Mouse (Mus musculus): Measurements from ENCODE around the gene Olfr1377. TPM values are rescaled to one million over a fixed set of nuclear protein-coding genes. Genes with fewer than 3 reads are reported as not detected.

The Olfr1377 gene
- total RNA-seq, 2 experiments from 2014 or later: not detected

Other genes with a start within 250 kb of the Olfr1377 start
- 10 to 100 TPM; 20.5 to 25.4 TPM for gene Zfp354c, start 154.2 kb upstream of the Olfr1377 start, total RNA-seq (2021)
- under 1 TPM; 0.91 to 0.96 TPM for gene Zfp879, start 140.4 kb upstream of the Olfr1377 start, total RNA-seq (2021)
- gene Grm6, start 131.3 kb upstream of the Olfr1377 start, total RNA-seq (2021): not detected
- 1 to 10 TPM; 2.5 to 3.0 TPM for gene Zfp454, start 94.3 kb upstream of the Olfr1377 start, total RNA-seq (2021)
- gene Zfp2, start 65.8 kb upstream of the Olfr1377 start, total RNA-seq (2021): 1 to 10 TPM; 3.6 to 4.2 TPM
- gene Zfp354b, start 50.3 kb upstream of the Olfr1377 start, total RNA-seq (2021): 1 to 10 TPM; 1.8 TPM
- not detected for gene 4933414I15Rik, start 38.2 kb upstream of the Olfr1377 start, total RNA-seq (2021)
- not detected for gene Prop1, start 28.2 kb upstream of the Olfr1377 start, total RNA-seq (2021)
- not detected for gene Olfr1378, start 15.4 kb upstream of the Olfr1377 start, total RNA-seq (2021)
- not detected for gene Olfr51, start 21.6 kb downstream of the Olfr1377 start, total RNA-seq (2021)
- not detected for gene Olfr54, start 32.3 kb downstream of the Olfr1377 start, total RNA-seq (2021)
- not detected for gene Olfr1375, start 66.1 kb downstream of the Olfr1377 start, total RNA-seq (2021)
- gene Zfp354a, start 77.3 kb downstream of the Olfr1377 start, total RNA-seq (2021): 1 to 10 TPM; 3.4 to 3.5 TPM
- gene Gm12569, start 238.5 kb downstream of the Olfr1377 start, total RNA-seq (2021): not detected